Mouse (Mus musculus) embryonic fibroblast, embryonic 13.5 days (primary cell): ENCODE data around the gene Ccdc28a.

Experiments
- CTCF ChIP-seq: IDR thresholded peaks from 2 replicates; pipeline ENCODE4 v1.5.1; 2011; ENCODE audit warnings: mild to moderate bottlenecking, control low read depth, low read length, moderate library complexity, borderline replicate concordance; ENCODE audit not compliant: insufficient read depth
- POLR2A ChIP-seq: IDR thresholded peaks from 2 replicates; pipeline ENCODE4 v1.6.1; 2011; ENCODE audit warnings: low read depth, mild to moderate bottlenecking, control low read depth, low read length, moderate library complexity

- TF ChIP-seq CTCF (no peak), POLR2A (no peak)
Observed at GRCm38 (mm10) chr10:18213373-18213772, 21.4 kb downstream of the Ccdc28a start.
